Comparison of ENCODE assay signal across 7 mouse cellular contexts in genomic region chr9:55541681-55542365, GRCm38 (mm10). TPM values are rescaled to one million over a fixed set of nuclear protein-coding genes. Genes with fewer than 3 reads are reported as not detected.
DNase-seq lines count a peak whose midpoint lies in the region; ATAC-seq and TF ChIP-seq lines count a peak whose summit lies in the region.

No protein-coding gene starts in this region.

- no peak for TF ChIP-seq CTCF in testis, adult 2 months (IDR thresholded peaks at IDR 0.05; ENCODE audit: control insufficient read depth, insufficient read depth, insufficient replicate concordance, low read depth, low read length)

- H3K9me3 ChIP-seq in heart, embryonic 12.5 days (replicated peaks) = no peaks in the 10 kb centered on the region; the same call in 1 of the 2 replicates
- H3K9me3 ChIP-seq in kidney, embryonic 15.5 days (replicated peaks) = no peaks in the 10 kb centered on the region
- no peaks in the 10 kb centered on the region for H3K9me3 ChIP-seq in midbrain, embryonic 13.5 days

- H3K4me3 ChIP-seq in testis, adult 2 months (ENCODE audit: control insufficient read depth, low read depth, low read length) = peak overlapping the region; percentile 28
- H3K4me3 ChIP-seq in heart, embryonic 12.5 days = peak overlapping the region; percentile 52
- H3K4me3 ChIP-seq in kidney, embryonic 15.5 days (replicated peaks) = peak overlapping the region; percentile 50
- H3K4me3 ChIP-seq in midbrain, embryonic 13.5 days (replicated peaks) = peak overlapping the region; percentile 43

- no peak for TF ChIP-seq POLR2A in testis, adult 2 months (IDR thresholded peaks at IDR 0.05; ENCODE audit: control insufficient read depth, low read depth, low read length)

- peak overlapping the region; percentile 66 for H3K4me2 ChIP-seq in heart, embryonic 12.5 days
- H3K4me2 ChIP-seq in kidney, embryonic 15.5 days = peak overlapping the region; percentile 85
- H3K4me2 ChIP-seq in midbrain, embryonic 13.5 days (replicated peaks) = peak overlapping the region; percentile 63

- WGBS in heart, embryonic 12.5 days = under 1% methylated on average over 59 of the region's 59 CpGs
- under 1% methylated on average over 59 of the region's 59 CpGs for WGBS in kidney, embryonic 15.5 days
- 1% methylated on average over 59 of the region's 59 CpGs for WGBS in midbrain, embryonic 13.5 days

- no peak for ATAC-seq in heart, embryonic 12.5 days (ENCODE audit: insufficient number of reproducible peaks, low FRiP score)
- ATAC-seq in kidney, embryonic 15.5 days (replicated peaks; ENCODE audit: low FRiP score) = no peak
- ATAC-seq in midbrain, embryonic 13.5 days = no peak

- DNase-seq in testis, postnatal 10 days (ENCODE audit: low spot score) = no peak
- DNase-seq in embryo, embryonic 10 days (ENCODE audit: low spot score) = peak; percentile 54
- no peak for DNase-seq in layer of hippocampus, adult 11-12 months (ENCODE audit: low spot score)

- no peak overlapping the region for H3K27ac ChIP-seq in testis, adult 2 months (ENCODE audit: control insufficient read depth, insufficient read depth, low read depth, low read length)
- H3K27ac ChIP-seq in heart, embryonic 12.5 days (ENCODE audit: poor library complexity, severe bottlenecking) = no peak overlapping the region
- H3K27ac ChIP-seq in kidney, embryonic 15.5 days = no peak overlapping the region
- no peak overlapping the region for H3K27ac ChIP-seq in midbrain, embryonic 13.5 days

- H3K9ac ChIP-seq in heart, embryonic 12.5 days = no peak overlapping the region
- no peak overlapping the region for H3K9ac ChIP-seq in kidney, embryonic 15.5 days
- H3K9ac ChIP-seq in midbrain, embryonic 13.5 days (replicated peaks) = peak overlapping the region; percentile 19; the same call in 1 of the 2 replicates

- peaks cover 9% of the 10 kb centered on the region for H3K27me3 ChIP-seq in testis, adult 2 months (ENCODE audit: control insufficient read depth, insufficient read depth, low read length)
- peaks cover 79% of the 10 kb centered on the region for H3K27me3 ChIP-seq in heart, embryonic 12.5 days (replicated peaks)
- peaks cover 100% of the 10 kb centered on the region for H3K27me3 ChIP-seq in kidney, embryonic 15.5 days
- H3K27me3 ChIP-seq in midbrain, embryonic 13.5 days = peaks cover 99% of the 10 kb centered on the region

- H3K4me1 ChIP-seq in testis, adult 2 months (ENCODE audit: control insufficient read depth, insufficient read depth, low read length) = peaks cover 42% of the 10 kb centered on the region
- H3K4me1 ChIP-seq in heart, embryonic 12.5 days (replicated peaks) = peaks cover 44% of the 10 kb centered on the region
- peaks cover 64% of the 10 kb centered on the region for H3K4me1 ChIP-seq in kidney, embryonic 15.5 days
- H3K4me1 ChIP-seq in midbrain, embryonic 13.5 days (replicated peaks) = peaks cover 49% of the 10 kb centered on the region

- no peaks in the 10 kb centered on the region for H3K36me3 ChIP-seq in testis, adult 2 months (ENCODE audit: control insufficient read depth, insufficient read depth, low read length)
- H3K36me3 ChIP-seq in heart, embryonic 12.5 days = no peaks in the 10 kb centered on the region
- H3K36me3 ChIP-seq in kidney, embryonic 15.5 days = no peaks in the 10 kb centered on the region
- H3K36me3 ChIP-seq in midbrain, embryonic 13.5 days = no peaks in the 10 kb centered on the region

RNA-seq across cellular contexts. Expression of gene Isl2, which starts 3.4 kb away (rescaled TPM):
- 0.30 and 0.43 TPM in 2 replicates for polyA plus RNA-seq in testis, adult 2 months (2012; rRNA removed)
- polyA plus RNA-seq in heart, embryonic 12.5 days (2016; fragmentation: Nextera tagmentation; extraction: Ambion mirVana) = 0.59 and 1.0 TPM in 2 replicates
- polyA plus RNA-seq in kidney, embryonic 15.5 days (2015; fragmentation: Nextera tagmentation; extraction: Ambion mirVana) = 0.10 and 0.27 TPM in 2 replicates
- 2.5 and 3.3 TPM in 2 replicates for polyA plus RNA-seq in midbrain, embryonic 13.5 days (2015; fragmentation: Nextera tagmentation; extraction: Ambion mirVana)

RNA-seq across cellular contexts. Expression of gene Etfa, which starts 29.8 kb away (rescaled TPM):
- polyA plus RNA-seq in testis, adult 2 months (2012; rRNA removed) = 13.7 and 16.7 TPM in 2 replicates
- polyA plus RNA-seq in heart, embryonic 12.5 days (2016; fragmentation: Nextera tagmentation; extraction: Ambion mirVana) = 318 and 327 TPM in 2 replicates
- 199 and 218 TPM in 2 replicates for polyA plus RNA-seq in kidney, embryonic 15.5 days (2015; fragmentation: Nextera tagmentation; extraction: Ambion mirVana)
- polyA plus RNA-seq in midbrain, embryonic 13.5 days (2015; fragmentation: Nextera tagmentation; extraction: Ambion mirVana) = 89.2 and 94.6 TPM in 2 replicates
